Mouse (Mus musculus) myocyte (in vitro differentiated cells): ENCODE data around the gene Gys1.
"Not testable (repeated sequence)": the region's sequence is repeated elsewhere in the genome, so short reads cannot be mapped to it uniquely, and the experiment has no call there.

Experiments used
- E2F4 ChIP-seq: IDR thresholded peaks from one replicate; pipeline ENCODE4 v1.6.1; 2011; ENCODE audit warnings: mild to moderate bottlenecking, control low read depth, moderate library complexity; ENCODE audit not compliant: insufficient read depth
- MAX ChIP-seq: IDR thresholded peaks from one replicate; pipeline ENCODE4 v1.6.1; 2011; ENCODE audit warnings: low read depth, mild to moderate bottlenecking, control low read depth
- MYOD1 ChIP-seq, 3 experiments: IDR thresholded peaks; one replicate each; pipeline ENCODE4 v1.6.1; 2011; ENCODE audit warnings: control low read depth in 2 of 3, low read depth in 2 of 3, mild to moderate bottlenecking in 2 of 3, moderate library complexity in 1 of 3; ENCODE audit not compliant: insufficient read length in 2 of 3, control insufficient read depth in 1 of 3
- POLR2A ChIP-seq: IDR thresholded peaks from one replicate; pipeline ENCODE4 v1.6.1; 2011; ENCODE audit warnings: low read depth, mild to moderate bottlenecking, control low read depth, moderate library complexity; ENCODE audit not compliant: insufficient read length
- POLR2AphosphoS2 ChIP-seq: IDR thresholded peaks from one replicate; pipeline ENCODE4 v1.6.1; 2011; ENCODE audit warnings: low read depth, control low read depth; ENCODE audit not compliant: insufficient read length
- REST ChIP-seq: IDR thresholded peaks from one replicate; pipeline ENCODE4 v1.6.1; 2011; ENCODE audit warnings: mild to moderate bottlenecking, control low read depth, moderate library complexity; ENCODE audit not compliant: insufficient read depth, insufficient read length
- TCF12 ChIP-seq: IDR thresholded peaks from one replicate; pipeline ENCODE4 v1.6.1; 2011; ENCODE audit warnings: mild to moderate bottlenecking, control low read depth; ENCODE audit not compliant: poor library complexity, insufficient read depth, severe bottlenecking
- TCF3 ChIP-seq: IDR thresholded peaks from one replicate; pipeline ENCODE4 v1.6.1; 2011; ENCODE audit warnings: low read depth, control low read depth; ENCODE audit not compliant: insufficient read length
- USF1 ChIP-seq: IDR thresholded peaks from one replicate; pipeline ENCODE4 v1.6.1; 2011; ENCODE audit warnings: low read depth, mild to moderate bottlenecking, control low read depth, moderate library complexity

DNA sequence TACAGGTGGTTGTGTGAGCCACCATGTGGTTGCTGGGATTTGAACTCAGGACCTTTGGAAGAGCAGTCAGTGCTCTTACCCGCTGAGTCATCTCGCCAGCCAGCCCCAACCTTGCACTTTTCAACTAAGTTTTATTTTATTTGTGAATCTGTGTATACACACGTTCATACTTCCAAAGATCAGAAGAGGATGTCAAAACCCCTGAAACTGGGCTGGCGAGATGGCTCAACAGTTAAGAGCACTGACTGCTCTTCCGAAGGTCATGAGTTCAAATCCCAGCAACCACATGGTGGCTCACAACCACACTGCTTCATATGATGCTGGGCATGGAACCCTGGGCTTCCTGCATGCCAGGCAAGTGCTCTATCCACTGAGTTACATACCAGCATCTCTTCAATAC lies 50.3 kb downstream of the Gys1 start:
- not testable (repeated sequence) for TF ChIP-seq POLR2A; USF1; MAX; REST; TCF12; E2F4; POLR2AphosphoS2; TCF3; MYOD1 (IDR thresholded peaks at IDR 0.05; ENCODE audit: control insufficient read depth in 1 of 3, insufficient read length in 2 of 3, low read depth in 2 of 3)
